Mouse (Mus musculus): Measurements from ENCODE around the gene Arsa. TPM values are rescaled to one million over a fixed set of nuclear protein-coding genes. Genes with fewer than 3 reads are reported as not detected.

The Arsa gene
- polyA plus RNA-seq (2012; ENCODE audit: low replicate concordance): 51.3 and 54.9 TPM in 2 replicates

GRCm38 (mm10) chr15:89477091-89477491 lies at the start of gene Arsa:
Arsa (minus strand) TSS chr15:89477425.

GRCm38 (mm10) chr15:89498961-89499688 lies 21.9 kb upstream of the Arsa start, which contains the start of gene Shank3:
Shank3 (plus strand) TSS chr15:89499623.

GRCm38 (mm10) chr15:89453865-89454478 lies 23.3 kb downstream of the Arsa start, which contains the start of gene Mapk8ip2:
Mapk8ip2 (plus strand) TSS chr15:89453913.

GRCm38 (mm10) chr15:89429352-89430221 lies 47.6 kb downstream of the Arsa start, which contains the start of the genes C730034F03Rik, Gm44502 and Chkb:
C730034F03Rik (plus strand) TSS chr15:89429589.
Gm44502 (minus strand) TSS chr15:89429696.
Chkb (minus strand) TSS chr15:89429908.

GRCm38 (mm10) chr15:89425711-89426121 lies 51.5 kb downstream of the Arsa start, which contains the start of gene Cpt1b:
Cpt1b (minus strand) TSS chr15:89425863.

Other genes with a start within 250 kb of the Arsa start
- 316 and 384 TPM in 2 replicates for gene Sbf1, start 162.1 kb downstream of the Arsa start, polyA plus RNA-seq (2012; ENCODE audit: low replicate concordance)
- 0.31 TPM in 1 of 2 replicates, not detected in the other for gene Adm2, start 154.7 kb downstream of the Arsa start, polyA plus RNA-seq (2012; ENCODE audit: low replicate concordance)
- not detected in 2 replicates for gene Miox, start 143.0 kb downstream of the Arsa start, polyA plus RNA-seq (2012; ENCODE audit: low replicate concordance)
- 107 and 187 TPM in 2 replicates for gene Lmf2, start 121.8 kb downstream of the Arsa start, polyA plus RNA-seq (2012; ENCODE audit: low replicate concordance)
- gene Ncaph2, start 121.7 kb downstream of the Arsa start, polyA plus RNA-seq (2012; ENCODE audit: low replicate concordance): 47.9 and 48.1 TPM in 2 replicates
- 35.5 and 46.3 TPM in 2 replicates for gene Sco2, start 103.6 kb downstream of the Arsa start, polyA plus RNA-seq (2012; ENCODE audit: low replicate concordance)
- gene Tymp, start 100.4 kb downstream of the Arsa start, polyA plus RNA-seq (2012; ENCODE audit: low replicate concordance): 1.3 and 2.9 TPM in 2 replicates
- 1.4 and 3.2 TPM in 2 replicates for gene Odf3b, start 98.1 kb downstream of the Arsa start, polyA plus RNA-seq (2012; ENCODE audit: low replicate concordance)
- gene Klhdc7b, start 92.5 kb downstream of the Arsa start, polyA plus RNA-seq (2012; ENCODE audit: low replicate concordance): not detected in 2 replicates
- gene Syce3, start 66.9 kb downstream of the Arsa start, polyA plus RNA-seq (2012; ENCODE audit: low replicate concordance): not detected in 2 replicates
- gene Cpt1b, start 51.6 kb downstream of the Arsa start, polyA plus RNA-seq (2012; ENCODE audit: low replicate concordance): 0.33 and 2.2 TPM in 2 replicates
- 0.24 and 0.42 TPM in 2 replicates for gene C730034F03Rik, start 47.8 kb downstream of the Arsa start, polyA plus RNA-seq (2012; ENCODE audit: low replicate concordance)
- 0.86 and 3.8 TPM in 2 replicates for gene Gm44502, start 47.7 kb downstream of the Arsa start, polyA plus RNA-seq (2012; ENCODE audit: low replicate concordance)
- gene Chkb, start 47.5 kb downstream of the Arsa start, polyA plus RNA-seq (2012; ENCODE audit: low replicate concordance): 150 and 271 TPM in 2 replicates
- gene Mapk8ip2, start 23.5 kb downstream of the Arsa start, polyA plus RNA-seq (2012; ENCODE audit: low replicate concordance): 0.02 TPM in 1 of 2 replicates, not detected in the other
- gene Shank3, start 22.2 kb upstream of the Arsa start, polyA plus RNA-seq (2012; ENCODE audit: low replicate concordance): 1.6 and 7.3 TPM in 2 replicates
- 0.08 TPM in 1 of 2 replicates, not detected in the other for gene Acr, start 90.9 kb upstream of the Arsa start, polyA plus RNA-seq (2012; ENCODE audit: low replicate concordance)
- 3.7 and 4.4 TPM in 2 replicates for gene Rabl2, start 114.5 kb upstream of the Arsa start, polyA plus RNA-seq (2012; ENCODE audit: low replicate concordance)

Data from hematopoietic multipotent progenitor cell, adult 10-12 weeks (in vitro differentiated cells).